Mouse (Mus musculus) embryonic facial prominence, embryonic 14.5 days (tissue): ENCODE measurements around the gene Tfe3. TPM values are rescaled to one million over a fixed set of nuclear protein-coding genes. Genes with fewer than 3 reads are reported as not detected.
A peak's percentile ranks its signal among the peaks of the same experiment; 100 is the strongest.

Experiments
- ATAC-seq: fragments of 200-750 bp; cut with Nextera tagmentation; 2 replicates; pipeline ENCODE4 v1.8.0; 2017; ENCODE audit warnings: low read depth, moderate number of reproducible peaks, moderate TSS enrichment
- DNase-seq: peaks from one replicate; pipeline ENCODE4 v3.0.0-alpha.2; 2015; ENCODE audit warnings: low spot score
- H3K27ac ChIP-seq: fragments of 300-500 bp; sonication (generic); replicated peaks from 2 replicates; pipeline ENCODE4 v1.5.1; 2014; ENCODE audit warnings: low read depth, mild to moderate bottlenecking, low read length, moderate library complexity
- H3K27me3 ChIP-seq: fragments of 300-500 bp; sonication (generic); replicated peaks from 2 replicates; pipeline ENCODE4 v1.6.1; 2014; ENCODE audit warnings: low read length; ENCODE audit not compliant: control insufficient read depth, insufficient read depth
- H3K36me3 ChIP-seq: fragments of 300-500 bp; sonication (generic); 2 replicates; pipeline ENCODE4 v1.6.1; 2014; ENCODE audit warnings: low read length, mixed read lengths; ENCODE audit not compliant: control insufficient read depth, insufficient read depth
- H3K4me1 ChIP-seq: fragments of 300-500 bp; sonication (generic); 2 replicates; pipeline ENCODE4 v1.6.1; 2014; ENCODE audit warnings: antibody characterized with exemption, low read length; ENCODE audit not compliant: control insufficient read depth, insufficient read depth
- H3K4me2 ChIP-seq: fragments of 300-500 bp; sonication (generic); 2 replicates; pipeline ENCODE4 v1.6.1; 2014; ENCODE audit warnings: low read depth, mild to moderate bottlenecking, low read length, moderate library complexity, mixed read lengths
- H3K4me3 ChIP-seq: fragments of 300-500 bp; sonication (generic); 2 replicates; pipeline ENCODE4 v1.5.1; 2014; ENCODE audit warnings: low read depth, mild to moderate bottlenecking, low read length
- H3K9ac ChIP-seq: fragments of 300-500 bp; sonication (generic); 2 replicates; pipeline ENCODE4 v1.6.1; 2014; ENCODE audit warnings: low read depth, mild to moderate bottlenecking, low read length, moderate library complexity, mixed read lengths
- H3K9me3 ChIP-seq: fragments of 300-500 bp; sonication (generic); 2 replicates; pipeline ENCODE4 v1.6.1; 2016; ENCODE audit warnings: low read length; ENCODE audit not compliant: control insufficient read depth
- WGBS: fragments of 180-500 bp; shearing (Covaris S2); extraction: QIAGEN DNeasy Blood & Tissue Kit; methylation state at CpG from one replicate; pipeline ENCODE4 v1.1.7; 2014; 5-methylcytosine and 5-hydroxymethylcytosine counted together
- microRNA counts: library from miRNA; unstranded; fragments of <30 nt; microRNA quantifications from one replicate; lab custom pipeline; 2017
- microRNA-seq: library from miRNA; unstranded; fragments of <30 nt; microRNA quantifications from one replicate; pipeline ENCODE4, GENCODE M21; 2016; ENCODE audit warnings: borderline number of aligned reads
- polyA plus RNA-seq: library from polyadenylated mRNA; unstranded; fragments of >200 nt; fragmentation: Nextera tagmentation; extraction: Ambion mirVana; gene quantifications from 2 replicates; pipeline ENCODE4 v1.2.1, GENCODE M21; 2014

Tfe3 gene
- polyA plus RNA-seq, 1 experiment from 2014 or later, result 19.5 TPM

GRCm38 (mm10) chrX:7821865-7822779 is 59.8 kb downstream of the Tfe3 start, which contains the start of gene Kcnd1:
TSS of gene Kcnd1 (plus strand) at chrX:7822289.
- H3K9me3 ChIP-seq, result no peaks in the 10 kb centered on the region
- peak within 1 kb of the TSS; percentile 64 for H3K4me2 ChIP-seq
- H3K4me1 ChIP-seq, result no peaks in the 10 kb centered on the region
- H3K4me3 ChIP-seq, result peak within 1 kb of the TSS; percentile 42
- 23% methylated on average over 14 of the region's 24 CpGs for WGBS
- peak within 1 kb of the TSS; percentile 60 for H3K9ac ChIP-seq
- H3K27ac ChIP-seq, result no peak within 1 kb of the TSS
- H3K36me3 ChIP-seq, result peaks cover 7% of the 10 kb centered on the region
- peak; percentile 70 for DNase-seq
- peak; percentile 77 for ATAC-seq
- no peaks in the 10 kb centered on the region for H3K27me3 ChIP-seq

MicroRNA genes within 50 kb of the gene (microRNA counts, 519-probe panel; counts per million panel counts)
- microRNA mmu-miR-1198 (lab: Ali Mortazavi, UCI), result 2,530 counts per million, percentile 50 among the panel's probes with 10 or more counts

Small RNAs within 50 kb of the gene (microRNA-seq; reads per million reads assigned to microRNA genes)
- gene Mir1198, result 25.1 reads per million, percentile 36 among the genes with 10 or more reads in this experiment

Other genes with a start within 250 kb of the Tfe3 start
- gene Foxp3, start 188.9 kb upstream of the Tfe3 start, polyA plus RNA-seq, result not detected in 2 replicates
- 1.8 and 2.1 TPM in 2 replicates for gene Ppp1r3f, start 188.3 kb upstream of the Tfe3 start, polyA plus RNA-seq
- 22.6 and 27.2 TPM in 2 replicates for gene Ccdc22, start 157.0 kb upstream of the Tfe3 start, polyA plus RNA-seq
- gene Cacna1f, start 155.5 kb upstream of the Tfe3 start, polyA plus RNA-seq, result 0.04 and 0.08 TPM in 2 replicates
- gene Syp, start 124.1 kb upstream of the Tfe3 start, polyA plus RNA-seq, result 4.6 and 4.7 TPM in 2 replicates
- 7.5 and 8.3 TPM in 2 replicates for gene Prickle3, start 105.3 kb upstream of the Tfe3 start, polyA plus RNA-seq
- gene Plp2, start 91.2 kb upstream of the Tfe3 start, polyA plus RNA-seq, result 199 and 201 TPM in 2 replicates
- 0.50 and 0.59 TPM in 2 replicates for gene Magix, start 81.3 kb upstream of the Tfe3 start, polyA plus RNA-seq
- 40.0 and 42.1 TPM in 2 replicates for gene Gpkow, start 65.4 kb upstream of the Tfe3 start, polyA plus RNA-seq
- 18.7 and 26.5 TPM in 2 replicates for gene Wdr45, start 48.2 kb upstream of the Tfe3 start, polyA plus RNA-seq
- gene Gm45208, start 40.3 kb upstream of the Tfe3 start, polyA plus RNA-seq, result not detected in 2 replicates
- gene Praf2, start 34.1 kb upstream of the Tfe3 start, polyA plus RNA-seq, result 83.5 and 85.5 TPM in 2 replicates
- gene Ccdc120, start 11.7 kb upstream of the Tfe3 start, polyA plus RNA-seq, result 11.0 and 14.8 TPM in 2 replicates
- 32.1 and 32.9 TPM in 2 replicates for gene Gripap1, start 27.2 kb downstream of the Tfe3 start, polyA plus RNA-seq
- gene Kcnd1, start 59.7 kb downstream of the Tfe3 start, polyA plus RNA-seq, result 3.2 and 3.5 TPM in 2 replicates
- gene Otud5, start 78.8 kb downstream of the Tfe3 start, polyA plus RNA-seq, result 31.1 and 32.3 TPM in 2 replicates
- 4.8 and 6.1 TPM in 2 replicates for gene Pim2, start 115.7 kb downstream of the Tfe3 start, polyA plus RNA-seq
- gene Slc35a2, start 121.5 kb downstream of the Tfe3 start, polyA plus RNA-seq, result 28.6 and 30.0 TPM in 2 replicates
- gene Pqbp1, start 136.7 kb downstream of the Tfe3 start, polyA plus RNA-seq, result 92.3 and 98.1 TPM in 2 replicates
- 170 and 176 TPM in 2 replicates for gene Timm17b, start 136.8 kb downstream of the Tfe3 start, polyA plus RNA-seq
- not detected in 2 replicates for gene Gm10491, start 145.3 kb downstream of the Tfe3 start, polyA plus RNA-seq
- gene Gm10490, start 147.0 kb downstream of the Tfe3 start, polyA plus RNA-seq, result not detected in 2 replicates
- gene Pcsk1n, start 157.3 kb downstream of the Tfe3 start, polyA plus RNA-seq, result 8.6 and 9.3 TPM in 2 replicates
- gene Eras, start 166.0 kb downstream of the Tfe3 start, polyA plus RNA-seq, result not detected in 2 replicates
- 24.0 and 27.7 TPM in 2 replicates for gene Hdac6, start 185.3 kb downstream of the Tfe3 start, polyA plus RNA-seq
- 0.86 and 1.4 TPM in 2 replicates for gene Gata1, start 215.5 kb downstream of the Tfe3 start, polyA plus RNA-seq